Mouse (Mus musculus): Measurements from ENCODE around the gene Slc25a43. TPM values are rescaled to one million over a fixed set of nuclear protein-coding genes. Genes with fewer than 3 reads are reported as not detected.
A peak's percentile ranks its signal among the peaks of the same experiment; 100 is the strongest.

Slc25a43 gene
- polyA plus RNA-seq, 1 experiment from 2014 or later: 1.4 TPM

DNA sequence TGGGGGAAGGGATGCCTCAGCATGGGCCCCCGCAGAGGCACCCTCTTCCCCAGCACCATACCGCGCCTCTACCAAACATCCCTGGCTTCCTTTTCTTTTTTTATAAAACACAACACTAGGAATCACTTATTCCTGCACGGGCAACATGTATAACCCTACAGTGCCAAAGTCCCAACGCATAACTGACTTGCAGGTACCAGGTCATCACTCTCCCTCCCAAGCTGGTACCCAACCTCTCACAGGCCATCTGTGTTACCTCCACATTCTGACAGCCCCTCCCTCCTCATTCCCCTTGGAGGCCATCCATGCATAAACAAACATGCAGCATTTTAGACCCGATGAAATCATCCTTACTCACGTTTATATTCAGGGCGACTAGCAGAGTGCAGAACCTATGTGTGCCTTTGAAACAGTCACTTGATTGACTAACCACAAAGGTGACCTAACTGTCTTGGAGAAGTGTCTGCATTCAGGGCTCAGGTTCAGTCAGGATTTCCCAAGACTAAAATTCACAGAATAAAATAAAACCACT lies 73.0 kb downstream of the Slc25a43 start:
- H3K27me3 ChIP-seq (ENCODE audit: insufficient read depth, poor library complexity, severe bottlenecking): no peaks in the 10 kb centered on the region
- no peaks in the 10 kb centered on the region for H3K36me3 ChIP-seq
- H3K9me3 ChIP-seq: no peaks in the 10 kb centered on the region
- WGBS: 24% methylated on average over 8 of the region's 8 CpGs
- H3K4me3 ChIP-seq: peak overlapping the region; percentile 37
- DNase-seq (ENCODE audit: low spot score): no peak
- peak overlapping the region; percentile 84 for H3K27ac ChIP-seq
- peaks cover 9% of the 10 kb centered on the region for H3K4me1 ChIP-seq (replicated peaks)

GRCm38 (mm10) chrX:36816953-36817441 lies 73.5 kb downstream of the Slc25a43 start:
- WGBS: 10% methylated on average over 10 of the region's 10 CpGs
- Histone ChIP-seq H3K4me3 (peak overlapping the region; percentile 37), H3K9me3 (no peaks in the 10 kb centered on the region), H3K4me1 (replicated peaks) (peaks cover 9% of the 10 kb centered on the region), H3K27me3 (ENCODE audit: insufficient read depth, poor library complexity, severe bottlenecking) (no peaks in the 10 kb centered on the region), H3K27ac (peak overlapping the region; percentile 84), H3K36me3 (no peaks in the 10 kb centered on the region)
- DNase-seq (ENCODE audit: low spot score): peak; percentile 75

DNA sequence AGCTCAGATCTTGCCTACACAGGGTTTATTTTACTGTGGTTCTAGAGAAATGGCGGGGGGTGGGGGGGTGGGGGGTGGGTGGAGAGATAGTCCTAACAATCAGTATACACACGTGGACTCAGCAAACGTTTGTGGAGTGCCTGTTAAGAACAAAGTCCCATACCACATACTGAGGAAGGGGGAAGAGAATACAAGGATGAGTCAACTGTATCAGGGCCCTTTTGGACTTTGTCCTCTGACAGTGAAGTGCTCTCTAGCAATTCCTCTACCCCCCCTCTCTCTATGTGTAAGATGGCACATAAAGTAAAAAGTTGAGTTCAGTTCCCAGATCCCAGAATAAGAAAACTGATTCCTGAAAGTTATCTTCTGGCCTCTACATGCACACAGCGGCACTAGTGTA lies 76.1 kb downstream of the Slc25a43 start:
- H3K36me3 ChIP-seq: no peaks in the 10 kb centered on the region
- no peak for DNase-seq (ENCODE audit: low spot score)
- 68% methylated on average over 4 of the region's 4 CpGs for WGBS

GRCm38 (mm10) chrX:36820201-36820600 lies 76.7 kb downstream of the Slc25a43 start:
- H3K4me1 ChIP-seq (replicated peaks): peaks cover 9% of the 10 kb centered on the region
- no peak overlapping the region for H3K27ac ChIP-seq
- H3K4me3 ChIP-seq: no peak overlapping the region
- no peaks in the 10 kb centered on the region for H3K9me3 ChIP-seq
- H3K27me3 ChIP-seq (ENCODE audit: insufficient read depth, poor library complexity, severe bottlenecking): no peaks in the 10 kb centered on the region
- 24% methylated on average over 4 of the region's 4 CpGs for WGBS
- DNase-seq (ENCODE audit: low spot score): peak; percentile 51
- H3K36me3 ChIP-seq: no peaks in the 10 kb centered on the region

More for the DNA sequence above, 76.1 kb downstream of the Slc25a43 start:
- Histone ChIP-seq H3K9me3 (no peaks in the 10 kb centered on the region), H3K4me1 (replicated peaks) (peaks cover 9% of the 10 kb centered on the region), H3K27me3 (ENCODE audit: insufficient read depth, poor library complexity, severe bottlenecking) (no peaks in the 10 kb centered on the region), H3K27ac (peak overlapping the region; percentile 64; the same call in 1 of the 2 replicates), H3K4me3 (no peak overlapping the region)

GRCm38 (mm10) chrX:36823932-36824711 lies 80.7 kb downstream of the Slc25a43 start:
- DNase-seq (ENCODE audit: low spot score): no peak
- no peaks in the 10 kb centered on the region for H3K27me3 ChIP-seq (ENCODE audit: insufficient read depth, poor library complexity, severe bottlenecking)
- no peak overlapping the region for H3K4me3 ChIP-seq
- H3K27ac ChIP-seq: no peak overlapping the region
- H3K36me3 ChIP-seq: no peaks in the 10 kb centered on the region
- no peaks in the 10 kb centered on the region; the same call in 1 of the 2 replicates for H3K4me1 ChIP-seq (replicated peaks)
- 88% methylated on average over 10 of the region's 10 CpGs for WGBS
- no peaks in the 10 kb centered on the region for H3K9me3 ChIP-seq

DNA sequence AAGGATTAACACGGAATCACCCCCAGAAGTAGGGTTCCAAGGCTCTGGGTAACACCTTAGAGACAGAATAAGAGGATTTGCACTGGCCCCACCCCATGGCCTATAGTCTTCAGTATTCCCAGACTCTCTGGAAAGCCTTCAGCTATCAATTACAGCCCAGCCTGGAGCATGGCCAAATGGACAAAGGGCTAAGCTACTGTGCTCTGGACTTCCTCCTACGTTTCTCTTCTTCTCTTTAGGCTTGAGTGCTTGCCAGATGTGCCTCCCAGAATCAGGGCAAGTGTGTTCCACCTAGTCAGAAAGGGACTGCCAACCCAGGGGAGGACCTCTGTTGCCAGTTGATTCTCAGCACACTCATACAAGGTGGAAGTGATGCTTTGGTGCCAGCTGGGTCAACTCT lies 81.6 kb downstream of the Slc25a43 start:
- Histone ChIP-seq H3K36me3 (no peaks in the 10 kb centered on the region), H3K27me3 (ENCODE audit: insufficient read depth, poor library complexity, severe bottlenecking) (no peaks in the 10 kb centered on the region), H3K27ac (no peak overlapping the region), H3K4me3 (no peak overlapping the region), H3K4me1 (replicated peaks) (no peaks in the 10 kb centered on the region), H3K9me3 (no peaks in the 10 kb centered on the region)
- 67% methylated on average over 2 of the region's 2 CpGs for WGBS
- no peak for DNase-seq (ENCODE audit: low spot score)

Other genes with a start within 250 kb of the Slc25a43 start
- 333 and 389 TPM in 2 replicates for gene Pgrmc1, start 145.5 kb upstream of the Slc25a43 start, polyA plus RNA-seq (2016; fragmentation: Nextera tagmentation; extraction: Ambion mirVana)
- 3.4 TPM in 2 replicates for gene Akap17b, start 98.3 kb upstream of the Slc25a43 start, polyA plus RNA-seq (2016; fragmentation: Nextera tagmentation; extraction: Ambion mirVana)
- 803 and 848 TPM in 2 replicates for gene Slc25a5, start 52.0 kb downstream of the Slc25a43 start, polyA plus RNA-seq (2016; fragmentation: Nextera tagmentation; extraction: Ambion mirVana)
- gene Ube2a, start 130.2 kb downstream of the Slc25a43 start, polyA plus RNA-seq (2016; fragmentation: Nextera tagmentation; extraction: Ambion mirVana): 133 TPM in 2 replicates
- gene C330007P06Rik, start 130.5 kb downstream of the Slc25a43 start, polyA plus RNA-seq (2016; fragmentation: Nextera tagmentation; extraction: Ambion mirVana): 25.1 and 31.5 TPM in 2 replicates
- gene Nkrf, start 159.2 kb downstream of the Slc25a43 start, polyA plus RNA-seq (2016; fragmentation: Nextera tagmentation; extraction: Ambion mirVana): 3.0 and 4.7 TPM in 2 replicates
- 37.5 and 46.3 TPM in 2 replicates for gene Sept6, start 248.1 kb downstream of the Slc25a43 start, polyA plus RNA-seq (2016; fragmentation: Nextera tagmentation; extraction: Ambion mirVana)